Mouse (Mus musculus) spleen, adult 2 months (tissue): Measurements from ENCODE around the gene Gm43517. TPM values are rescaled to one million over a fixed set of nuclear protein-coding genes. Genes with fewer than 3 reads are reported as not detected.

ENCODE experiments used
- DNase-seq, 2 experiments: peaks; one replicate each; pipeline versions ENCODE4 v3.0.0 to v3.0.0-alpha.2; 2012 to 2021; ENCODE audit warnings: low spot score in 2 of 2, low read depth in 1 of 2
- H3K27ac ChIP-seq: fragments of 200-500 bp; 2 replicates; pipeline ENCODE4 v1.5.1; 2012; ENCODE audit warnings: low read length, inconsistent platforms; ENCODE audit not compliant: insufficient read depth
- H3K27me3 ChIP-seq: fragments of 200-500 bp; 2 replicates; pipeline ENCODE4 v1.6.1; 2012; ENCODE audit warnings: mild to moderate bottlenecking, moderate library complexity, low read length, inconsistent platforms; ENCODE audit not compliant: control insufficient read depth, insufficient read depth
- H3K36me3 ChIP-seq: fragments of 200-500 bp; 2 replicates; pipeline ENCODE4 v1.6.1; 2012; ENCODE audit warnings: mild to moderate bottlenecking, low read length, inconsistent platforms; ENCODE audit not compliant: control insufficient read depth, insufficient read depth
- H3K4me1 ChIP-seq: fragments of 200-500 bp; 2 replicates; pipeline ENCODE4 v1.6.1; 2011; ENCODE audit warnings: inconsistent platforms; ENCODE audit not compliant: control insufficient read depth, insufficient read depth, insufficient read length
- H3K4me3 ChIP-seq: fragments of 200-500 bp; 2 replicates; pipeline ENCODE4 v1.5.1; 2011; ENCODE audit warnings: mild to moderate bottlenecking, inconsistent platforms; ENCODE audit not compliant: insufficient read depth, insufficient read length; ENCODE audit errors: extremely low read depth
- CTCF ChIP-seq: fragments of 200-500 bp; IDR thresholded peaks from 2 replicates; pipeline ENCODE4 v1.5.1; 2011; ENCODE audit warnings: mild to moderate bottlenecking, inconsistent platforms; ENCODE audit not compliant: insufficient read depth, insufficient read length, insufficient replicate concordance; ENCODE audit errors: extremely low read depth
- POLR2A ChIP-seq: fragments of 200-500 bp; IDR thresholded peaks from 2 replicates; pipeline ENCODE4 v1.6.1; 2011; ENCODE audit warnings: low read depth, low read length, inconsistent platforms
- whole genome bisulfite sequencing: fragments of 180-500 bp; shearing (Covaris S2); methylation state at CpG from one replicate; pipeline ENCODE4 v1.1.7; 2018; 5-methylcytosine and 5-hydroxymethylcytosine counted together
- polyA plus RNA-seq: library from polyadenylated mRNA; depleted of rRNA; stranded (reverse); fragments of >200 nt; gene quantifications from 2 replicates; pipeline ENCODE4 v1.2.3, GENCODE M21; 2012

The Gm43517 gene
- polyA plus RNA-seq, 1 experiment, result not detected

DNA sequence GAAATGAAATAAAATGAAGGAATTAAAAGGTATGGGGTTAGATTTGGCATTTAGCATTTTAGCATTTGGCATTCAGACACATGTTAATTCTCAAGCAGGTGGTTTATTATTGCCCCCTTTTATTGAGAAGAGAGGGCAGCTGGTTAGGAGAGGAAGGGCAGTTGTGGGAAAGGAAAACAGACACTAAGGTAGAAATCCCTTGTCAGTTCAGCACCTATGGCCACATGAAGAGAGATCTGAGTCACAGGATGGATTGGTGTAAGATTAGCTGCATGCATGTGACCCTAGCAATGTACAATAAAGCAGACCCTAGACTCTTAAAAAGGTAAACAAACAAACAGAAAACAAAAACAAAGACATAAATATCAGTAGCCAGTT lies 13.2 kb downstream of the Gm43517 start:
- no peak for DNase-seq
- TF ChIP-seq POLR2A (no peak), CTCF (no peak)
- H3K27me3 ChIP-seq, result peaks cover 1% of the 10 kb centered on the region
- no peaks in the 10 kb centered on the region for H3K36me3 ChIP-seq
- H3K4me1 ChIP-seq, result no peaks in the 10 kb centered on the region
- no peak overlapping the region for H3K27ac ChIP-seq
- H3K4me3 ChIP-seq, result no peak overlapping the region

DNA sequence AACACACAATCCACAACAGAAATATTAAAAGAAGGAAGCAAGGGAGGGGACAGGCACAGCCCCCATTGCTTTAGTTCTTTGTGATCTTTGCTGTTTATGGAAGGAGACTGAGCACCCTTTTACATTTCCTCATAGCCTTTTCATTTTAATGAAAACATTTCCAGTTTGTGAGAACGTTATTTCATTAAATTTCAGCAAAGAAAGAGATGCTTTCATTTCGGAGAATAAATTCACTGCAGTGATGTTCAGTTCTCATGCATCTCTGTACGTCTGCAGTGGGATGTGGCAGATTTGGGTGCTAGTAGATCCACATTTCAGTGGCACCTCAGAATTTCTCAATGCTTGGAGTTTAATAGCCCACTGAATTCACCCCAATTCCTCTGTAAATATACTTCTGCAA lies 13.7 kb downstream of the Gm43517 start:
- Histone ChIP-seq H3K4me3 (no peak overlapping the region), H3K27me3 (peaks cover 1% of the 10 kb centered on the region), H3K4me1 (no peaks in the 10 kb centered on the region), H3K36me3 (no peaks in the 10 kb centered on the region), H3K27ac (no peak overlapping the region)
- 26% methylated on average over 3 of the region's 3 CpGs for WGBS
- no peak for TF ChIP-seq POLR2A
- no peak for TF ChIP-seq CTCF
- no peak for DNase-seq

GRCm38 (mm10) chr12:49399611-49400010 lies 14.6 kb downstream of the Gm43517 start:
- 6% methylated on average over 1 of the region's 1 CpGs for WGBS
- H3K4me1 ChIP-seq, result no peaks in the 10 kb centered on the region
- H3K27me3 ChIP-seq, result peaks cover 1% of the 10 kb centered on the region
- TF ChIP-seq CTCF (no peak), POLR2A (no peak)
- no peaks in the 10 kb centered on the region for H3K36me3 ChIP-seq
- no peak overlapping the region for H3K27ac ChIP-seq
- no peak overlapping the region for H3K4me3 ChIP-seq
- no peak for DNase-seq

DNA sequence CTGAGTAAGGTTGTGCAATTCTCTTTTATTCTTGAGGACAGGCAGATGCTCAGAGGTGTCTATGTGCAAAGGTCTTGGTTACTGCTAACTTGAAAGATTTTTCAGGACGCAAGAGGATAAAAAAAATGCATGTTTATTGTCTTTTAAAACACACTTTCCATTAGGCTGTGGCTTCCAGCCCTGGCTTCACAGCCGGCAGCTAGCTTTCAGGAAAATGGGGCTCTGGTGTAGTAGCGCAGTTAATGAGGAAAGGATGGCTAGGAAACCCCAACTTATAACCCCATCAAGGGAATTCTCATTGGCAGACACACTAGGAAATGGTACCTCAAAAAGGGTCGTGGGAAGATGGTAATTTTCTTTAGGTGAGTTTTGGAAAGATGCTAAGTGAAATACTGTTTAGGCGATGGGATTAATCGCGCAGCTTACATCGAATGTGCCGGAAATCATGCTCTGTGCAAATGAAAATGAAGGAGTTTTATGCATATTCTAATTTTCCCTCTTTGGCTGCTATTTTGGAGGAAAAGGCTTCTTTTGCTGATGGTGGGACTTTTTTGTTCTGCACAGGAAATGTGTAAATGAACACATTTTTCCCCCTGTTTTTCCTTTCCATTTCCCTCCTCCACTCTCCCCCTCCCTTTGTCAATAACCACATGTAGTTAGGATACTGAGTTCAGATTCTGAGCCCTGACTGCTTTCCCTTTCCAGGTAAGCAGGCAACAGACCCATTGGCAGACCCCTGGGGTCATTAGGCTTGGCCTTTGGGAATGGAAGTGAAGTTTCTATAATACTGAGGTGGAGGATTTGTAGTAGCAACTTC lies 15.3 kb downstream of the Gm43517 start:
- no peaks in the 10 kb centered on the region for H3K4me1 ChIP-seq
- no peak for DNase-seq
- WGBS, result 13% methylated on average over 9 of the region's 9 CpGs
- H3K27ac ChIP-seq, result no peak overlapping the region
- H3K36me3 ChIP-seq, result no peaks in the 10 kb centered on the region
- no peak for TF ChIP-seq POLR2A
- TF ChIP-seq CTCF, result no peak
- H3K4me3 ChIP-seq, result no peak overlapping the region
- H3K27me3 ChIP-seq, result peaks cover 1% of the 10 kb centered on the region

DNA sequence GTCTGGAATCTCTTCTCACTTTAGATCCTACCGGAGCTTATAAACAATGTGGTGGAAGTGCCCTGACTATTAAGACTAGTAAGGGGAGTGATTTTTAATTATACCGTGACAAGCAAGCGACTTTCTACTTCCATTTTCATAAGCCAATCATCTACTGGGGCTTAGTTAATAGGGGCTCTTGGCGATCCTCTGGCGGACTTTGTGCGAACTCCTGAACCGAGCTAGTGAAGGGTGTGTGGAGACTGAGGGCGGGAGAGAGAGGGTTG lies 15.8 kb downstream of the Gm43517 start:
- 2% methylated on average over 8 of the region's 8 CpGs for WGBS
- peaks cover 1% of the 10 kb centered on the region for H3K27me3 ChIP-seq
- no peak overlapping the region for H3K4me3 ChIP-seq

GRCm38 (mm10) chr12:49401119-49401795 lies 16.3 kb downstream of the Gm43517 start:
- no peaks in the 10 kb centered on the region for H3K36me3 ChIP-seq
- H3K4me1 ChIP-seq, result no peaks in the 10 kb centered on the region
- DNase-seq, result no peak
- H3K27ac ChIP-seq, result no peak overlapping the region
- H3K4me3 ChIP-seq, result no peak overlapping the region
- peaks cover 1% of the 10 kb centered on the region; the same call in 1 of the 2 replicates for H3K27me3 ChIP-seq
- TF ChIP-seq CTCF (no peak), POLR2A (no peak)
- WGBS, result 3% methylated on average over 67 of the region's 68 CpGs

More for the DNA sequence above, 15.8 kb downstream of the Gm43517 start:
- TF ChIP-seq POLR2A (no peak), CTCF (no peak)
- Histone ChIP-seq H3K4me1 (no peaks in the 10 kb centered on the region), H3K36me3 (no peaks in the 10 kb centered on the region), H3K27ac (no peak overlapping the region)
- DNase-seq, result no peak

DNA sequence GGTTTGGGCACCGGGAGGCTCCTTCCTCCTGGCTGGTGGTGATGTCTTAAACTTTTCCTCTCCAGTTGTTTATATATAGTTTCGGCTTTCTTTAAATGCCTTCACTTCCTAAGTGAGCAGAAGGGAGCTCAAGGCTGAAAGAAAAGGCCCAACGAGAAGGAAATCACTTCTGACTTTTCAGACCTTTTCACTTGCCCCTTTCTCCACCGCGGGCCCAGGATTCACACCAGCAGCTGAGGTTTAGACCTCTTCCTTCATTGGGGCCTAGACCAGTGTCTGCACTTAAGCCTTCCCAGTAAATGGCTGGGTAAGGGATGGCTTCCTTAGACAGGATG lies 16.8 kb downstream of the Gm43517 start:
- Histone ChIP-seq H3K4me3 (no peak overlapping the region), H3K4me1 (no peaks in the 10 kb centered on the region), H3K27me3 (peaks cover 1% of the 10 kb centered on the region; the same call in 1 of the 2 replicates), H3K27ac (no peak overlapping the region), H3K36me3 (no peaks in the 10 kb centered on the region)
- DNase-seq, result no peak
- under 1% methylated on average over 5 of the region's 5 CpGs for WGBS
- TF ChIP-seq POLR2A (no peak), CTCF (no peak)
